Mouse (Mus musculus): Measurements from ENCODE around the gene Uck1.

DNA sequence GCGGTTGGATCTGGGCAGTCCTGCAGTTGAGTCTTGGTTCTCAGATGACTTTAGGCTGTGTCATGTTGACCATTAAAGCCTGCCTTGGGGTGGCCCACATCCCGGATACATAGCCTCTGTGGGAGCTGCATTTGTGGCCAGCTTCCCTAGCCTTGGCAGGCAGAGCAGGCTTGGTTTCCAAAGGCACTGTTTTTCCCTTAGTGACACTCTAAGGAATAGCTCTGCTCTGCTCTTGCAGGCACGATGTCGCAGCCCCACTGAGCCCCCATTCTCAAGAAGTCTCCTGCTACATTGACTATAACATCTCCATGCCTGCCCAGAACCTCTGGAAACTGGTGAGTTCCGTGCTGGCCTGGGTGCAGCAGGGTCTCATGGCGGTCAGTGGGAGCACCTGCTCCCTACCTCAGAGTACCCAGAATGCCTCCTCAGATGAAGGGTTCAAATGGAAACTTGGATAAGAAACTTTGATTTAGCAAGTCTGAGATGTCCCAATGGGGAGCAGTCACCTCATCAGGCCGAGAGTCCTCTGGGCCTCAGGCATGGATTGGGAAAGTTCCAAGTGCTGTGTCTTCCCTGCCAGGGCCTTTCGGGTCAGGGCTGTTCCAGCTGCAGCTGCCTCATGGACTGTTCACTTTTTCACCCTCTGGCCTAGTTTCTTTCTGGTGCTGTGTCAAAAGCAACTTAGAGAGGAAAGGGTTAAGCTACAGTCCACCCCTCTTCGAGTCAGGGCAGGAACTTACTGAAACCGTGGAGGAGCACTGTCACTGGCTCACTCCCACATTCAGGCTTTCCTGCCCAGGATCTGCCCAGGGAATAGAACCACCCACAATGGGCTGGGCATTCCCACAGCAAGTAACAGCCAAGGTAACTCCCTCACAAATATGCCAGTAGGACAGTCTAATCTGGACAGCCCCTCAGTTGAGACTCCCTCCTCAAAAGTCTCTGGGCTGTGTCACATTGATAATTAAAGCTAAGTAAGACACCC lies 11.3 kb downstream of the Uck1 start:
- no peak for TF ChIP-seq EP300 (IDR thresholded peaks at IDR 0.05; ENCODE audit: low read depth)
- no peak for TF ChIP-seq CTCF (IDR thresholded peaks at IDR 0.05; ENCODE audit: low read depth)
